Mouse (Mus musculus) olfactory bulb, adult 2 months (tissue): ENCODE data around the gene Hist1h2af.

Source experiments
- CTCF ChIP-seq: fragments of 200-500 bp; IDR thresholded peaks from 2 replicates; pipeline ENCODE4 v1.5.1; 2012; ENCODE audit warnings: low read depth, mild to moderate bottlenecking, low read length, moderate library complexity; ENCODE audit not compliant: insufficient read depth
- POLR2A ChIP-seq: fragments of 200-500 bp; IDR thresholded peaks from 2 replicates; pipeline ENCODE4 v1.6.1; 2012; ENCODE audit warnings: mild to moderate bottlenecking, low read depth, low read length, moderate library complexity; ENCODE audit not compliant: insufficient read depth

DNA sequence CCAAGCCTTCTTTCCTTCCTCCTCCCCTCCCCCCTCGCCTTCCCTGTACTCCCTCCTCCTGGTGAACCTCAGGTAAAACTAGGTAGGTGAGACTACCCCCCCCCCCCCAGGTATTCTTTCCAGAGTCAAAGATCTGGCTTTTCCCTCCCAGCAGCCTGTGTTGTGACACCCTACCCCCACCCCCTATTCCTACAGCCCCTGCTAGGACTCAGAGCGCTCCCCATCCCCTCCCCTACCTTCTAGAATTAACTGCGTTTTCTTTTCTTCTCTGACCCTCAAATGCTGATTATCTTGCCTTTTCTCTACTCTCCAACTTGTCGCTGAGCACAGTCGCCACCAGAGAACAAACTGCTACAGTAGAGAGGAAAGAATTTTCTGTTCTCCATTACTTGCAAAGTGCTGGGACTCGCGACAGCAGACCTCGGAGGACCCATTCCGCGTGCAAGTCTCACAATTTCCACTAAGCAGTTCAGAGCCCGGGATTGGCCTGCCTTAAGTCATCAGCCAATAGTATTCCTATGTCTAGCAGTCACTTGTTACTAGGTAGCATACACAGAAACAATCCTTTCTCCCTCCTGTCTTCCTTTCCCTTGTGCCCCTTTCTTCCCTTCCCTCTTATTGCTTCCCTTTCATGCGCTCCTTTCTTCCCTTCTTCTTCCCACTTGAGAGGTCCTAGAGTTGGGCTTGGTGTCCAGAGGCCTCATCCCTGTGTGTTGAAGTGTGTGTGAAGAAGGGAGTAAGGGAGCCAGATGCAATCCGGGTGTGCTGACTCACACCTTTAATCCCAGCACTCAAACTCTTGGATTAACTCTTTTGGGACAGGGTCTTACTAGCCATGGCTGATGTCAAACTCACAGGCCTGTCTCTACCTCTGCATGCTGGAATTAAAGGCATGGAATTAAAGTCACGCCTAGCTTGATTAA lies 45.0 kb upstream of the Hist1h2af start, which contains the start of gene Btn2a2:
- TF ChIP-seq POLR2A (no peak), CTCF (no peak)
